Mouse (Mus musculus): Measurements from ENCODE around the gene Hsf5. TPM values are rescaled to one million over a fixed set of nuclear protein-coding genes. Genes with fewer than 3 reads are reported as not detected.

Gene Hsf5
- polyA plus RNA-seq, 1 experiment from 2014 or later: 0.59 TPM

GRCm38 (mm10) chr11:87704289-87704688 lies 87.3 kb downstream of the Hsf5 start:
- no peak overlapping the region for H3K4me2 ChIP-seq
- no peak overlapping the region for H3K4me3 ChIP-seq
- H3K27ac ChIP-seq (replicated peaks): no peak overlapping the region
- no peak overlapping the region for H3K9ac ChIP-seq
- H3K9me3 ChIP-seq: no peaks in the 10 kb centered on the region
- no peak for ATAC-seq (ENCODE audit: low read depth)
- 86% methylated on average over 9 of the region's 9 CpGs for WGBS
- H3K27me3 ChIP-seq: peaks cover 6% of the 10 kb centered on the region
- no peaks in the 10 kb centered on the region for H3K36me3 ChIP-seq
- no peaks in the 10 kb centered on the region; the same call in 1 of the 2 replicates for H3K4me1 ChIP-seq (replicated peaks)

- 26% methylated on average over 8 of the region's 8 CpGs for WGBS
Measured at GRCm38 (mm10) chr11:87707570-87707969, 90.6 kb downstream of the Hsf5 start.

GRCm38 (mm10) chr11:87708979-87709378 lies 92.0 kb downstream of the Hsf5 start:
- no peaks in the 10 kb centered on the region for H3K36me3 ChIP-seq
- no peaks in the 10 kb centered on the region for H3K9me3 ChIP-seq
- H3K4me1 ChIP-seq (replicated peaks): peaks cover 12% of the 10 kb centered on the region; the same call in 1 of the 2 replicates
- H3K27me3 ChIP-seq: peaks cover 26% of the 10 kb centered on the region
- no peak overlapping the region for H3K4me3 ChIP-seq
- H3K27ac ChIP-seq (replicated peaks): no peak overlapping the region
- H3K4me2 ChIP-seq: no peak overlapping the region
- ATAC-seq (ENCODE audit: low read depth): no peak
- WGBS: 79% methylated on average over 5 of the region's 5 CpGs
- no peak overlapping the region for H3K9ac ChIP-seq

More at GRCm38 (mm10) chr11:87707570-87707969, 90.6 kb downstream of the Hsf5 start:
- ATAC-seq (ENCODE audit: low read depth): no peak
- Histone ChIP-seq H3K4me2 (no peak overlapping the region), H3K9ac (no peak overlapping the region), H3K27me3 (peaks cover 26% of the 10 kb centered on the region), H3K27ac (replicated peaks) (no peak overlapping the region), H3K9me3 (no peaks in the 10 kb centered on the region), H3K4me1 (replicated peaks) (peaks cover 12% of the 10 kb centered on the region; the same call in 1 of the 2 replicates), H3K4me3 (no peak overlapping the region), H3K36me3 (no peaks in the 10 kb centered on the region)

Other genes starting within 250 kb of the Hsf5 start
- 6.2 and 7.0 TPM in 2 replicates for gene Rad51c, start 212.2 kb upstream of the Hsf5 start, polyA plus RNA-seq (2015; fragmentation: Nextera tagmentation; extraction: Ambion mirVana)
- 0.32 and 1.4 TPM in 2 replicates for gene Tex14, start 212.1 kb upstream of the Hsf5 start, polyA plus RNA-seq (2015; fragmentation: Nextera tagmentation; extraction: Ambion mirVana)
- gene Gm11492, start 50.5 kb upstream of the Hsf5 start, polyA plus RNA-seq (2015; fragmentation: Nextera tagmentation; extraction: Ambion mirVana): not detected in 2 replicates
- 21.9 and 27.2 TPM in 2 replicates for gene Sept4, start 48.3 kb upstream of the Hsf5 start, polyA plus RNA-seq (2015; fragmentation: Nextera tagmentation; extraction: Ambion mirVana)
- gene Mtmr4, start 25.0 kb upstream of the Hsf5 start, polyA plus RNA-seq (2015; fragmentation: Nextera tagmentation; extraction: Ambion mirVana): 54.4 and 58.2 TPM in 2 replicates
- 0.59 and 0.68 TPM in 2 replicates for gene Rnf43, start 45.6 kb downstream of the Hsf5 start, polyA plus RNA-seq (2015; fragmentation: Nextera tagmentation; extraction: Ambion mirVana)
- 165 and 166 TPM in 2 replicates for gene Supt4a, start 120.4 kb downstream of the Hsf5 start, polyA plus RNA-seq (2015; fragmentation: Nextera tagmentation; extraction: Ambion mirVana)
- 24.9 and 27.0 TPM in 2 replicates for gene Tspoap1, start 143.4 kb downstream of the Hsf5 start, polyA plus RNA-seq (2015; fragmentation: Nextera tagmentation; extraction: Ambion mirVana)
- 1.2 and 1.5 TPM in 2 replicates for gene Mpo, start 176.4 kb downstream of the Hsf5 start, polyA plus RNA-seq (2015; fragmentation: Nextera tagmentation; extraction: Ambion mirVana)
- gene Lpo, start 211.1 kb downstream of the Hsf5 start, polyA plus RNA-seq (2015; fragmentation: Nextera tagmentation; extraction: Ambion mirVana): 0.18 and 0.39 TPM in 2 replicates
- gene Mks1, start 236.1 kb downstream of the Hsf5 start, polyA plus RNA-seq (2015; fragmentation: Nextera tagmentation; extraction: Ambion mirVana): 12.7 and 15.0 TPM in 2 replicates